ENCODE assay signal across 30 mouse cellular contexts in the genomic region with DNA sequence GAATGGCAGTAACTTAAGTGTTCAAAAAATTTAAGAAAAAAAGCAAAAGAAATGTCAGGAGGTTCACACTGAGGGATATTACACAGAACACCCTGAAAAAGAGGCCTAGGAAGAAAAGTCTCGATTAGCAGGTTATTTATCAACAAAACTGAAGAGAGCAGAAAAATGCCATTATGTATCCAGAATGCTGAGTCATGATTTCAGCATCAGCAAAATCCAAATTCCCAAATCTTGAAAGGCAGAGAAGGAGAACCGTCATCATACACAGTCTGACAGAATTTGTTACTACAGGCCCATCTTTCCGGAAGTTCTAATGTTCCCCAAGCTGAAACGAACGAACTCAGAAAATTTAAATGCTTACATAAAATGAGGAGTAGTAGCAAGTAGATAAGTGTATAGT.
"Had no signal": no experiment of that assay in that cellular context is flagged by ENCODE, and none has a peak within 500 bp of the region (broad histone marks: within the 10 kb centered on the region; RNA-seq: fewer than 3 reads in every experiment).

No protein-coding gene starts in this region.

- H3K4me1 ChIP-seq: limb, embryonic 10.5 days; limb, embryonic 12.5 days; limb, embryonic 13.5 days; limb, embryonic 15.5 days; liver, embryonic 12.5 days; liver, embryonic 13.5 days; liver, embryonic 15.5 days; lung, embryonic 15.5 days; megakaryocyte, embryonic 14.5 days; midbrain, embryonic 10.5 days; midbrain, embryonic 12.5 days; midbrain, embryonic 13.5 days; midbrain, embryonic 15.5 days; neural tube, embryonic 12.5 days had no signal

- H3K9ac ChIP-seq: limb, embryonic 12.5 days; limb, embryonic 13.5 days; limb, embryonic 15.5 days; liver, embryonic 12.5 days; liver, embryonic 13.5 days; liver, embryonic 14.5 days; liver, embryonic 15.5 days; liver, postnatal 0 days; lung, embryonic 14.5 days; lung, embryonic 15.5 days; midbrain, embryonic 12.5 days; midbrain, embryonic 13.5 days; midbrain, embryonic 15.5 days; neural tube, embryonic 12.5 days had no signal

- DNase-seq: left cerebral cortex, postnatal 4 days; liver; liver, embryonic 13.5 days; liver, postnatal 0 days; lung, adult 18-20 months; lung, adult 2 months; lung, embryonic 14.5 days; lung, postnatal 10 days; lung, postnatal 14 days; lung, postnatal 36 days; lung, postnatal 4 days; midbrain, embryonic 14.5 days had no signal

- H3K36me3 ChIP-seq: limb, embryonic 10.5 days; limb, embryonic 12.5 days; limb, embryonic 13.5 days; limb, embryonic 15.5 days; liver, embryonic 12.5 days; liver, embryonic 13.5 days; liver, embryonic 15.5 days; lung, embryonic 15.5 days; midbrain, embryonic 10.5 days; midbrain, embryonic 12.5 days; midbrain, embryonic 13.5 days; midbrain, embryonic 15.5 days; neural tube, embryonic 12.5 days had no signal

- H3K27me3 ChIP-seq: limb, embryonic 12.5 days; limb, embryonic 13.5 days; limb, embryonic 15.5 days; liver, embryonic 12.5 days; liver, embryonic 13.5 days; liver, embryonic 15.5 days; lung, embryonic 15.5 days; megakaryocyte, embryonic 14.5 days; midbrain, embryonic 12.5 days; midbrain, embryonic 13.5 days; midbrain, embryonic 15.5 days; neural tube, embryonic 12.5 days had no signal

- H3K9me3 ChIP-seq: limb, embryonic 10.5 days; limb, embryonic 12.5 days; limb, embryonic 13.5 days; limb, embryonic 15.5 days; liver, embryonic 12.5 days; liver, embryonic 13.5 days; liver, embryonic 15.5 days; lung, embryonic 15.5 days; megakaryocyte, embryonic 14.5 days; midbrain, embryonic 10.5 days; midbrain, embryonic 12.5 days; midbrain, embryonic 13.5 days; midbrain, embryonic 15.5 days; neural tube, embryonic 12.5 days had no signal

- H3K27ac ChIP-seq: limb, embryonic 10.5 days; limb, embryonic 12.5 days; limb, embryonic 13.5 days; limb, embryonic 15.5 days; liver, embryonic 12.5 days; liver, embryonic 13.5 days; liver, embryonic 14.5 days; liver, embryonic 15.5 days; lung, embryonic 15.5 days; macrophage; midbrain, embryonic 10.5 days; midbrain, embryonic 12.5 days; midbrain, embryonic 13.5 days; midbrain, embryonic 15.5 days; neural tube, embryonic 12.5 days had no signal

- H3K4me3 ChIP-seq: limb, embryonic 10.5 days; limb, embryonic 12.5 days; limb, embryonic 13.5 days; limb, embryonic 15.5 days; liver, embryonic 12.5 days; liver, embryonic 13.5 days; liver, embryonic 15.5 days; lung, embryonic 15.5 days; megakaryocyte, embryonic 14.5 days; midbrain, embryonic 10.5 days; midbrain, embryonic 12.5 days; midbrain, embryonic 13.5 days; midbrain, embryonic 15.5 days; myocyte; neural tube, embryonic 12.5 days had no signal

- H3K4me2 ChIP-seq: limb, embryonic 12.5 days; limb, embryonic 13.5 days; limb, embryonic 15.5 days; liver, embryonic 11.5 days; liver, embryonic 12.5 days; liver, embryonic 13.5 days; liver, embryonic 15.5 days; lung, embryonic 14.5 days; lung, embryonic 15.5 days; midbrain, embryonic 11.5 days; midbrain, embryonic 12.5 days; midbrain, embryonic 13.5 days; midbrain, embryonic 15.5 days; neural tube, embryonic 12.5 days had no signal
